In the genomic region with DNA sequence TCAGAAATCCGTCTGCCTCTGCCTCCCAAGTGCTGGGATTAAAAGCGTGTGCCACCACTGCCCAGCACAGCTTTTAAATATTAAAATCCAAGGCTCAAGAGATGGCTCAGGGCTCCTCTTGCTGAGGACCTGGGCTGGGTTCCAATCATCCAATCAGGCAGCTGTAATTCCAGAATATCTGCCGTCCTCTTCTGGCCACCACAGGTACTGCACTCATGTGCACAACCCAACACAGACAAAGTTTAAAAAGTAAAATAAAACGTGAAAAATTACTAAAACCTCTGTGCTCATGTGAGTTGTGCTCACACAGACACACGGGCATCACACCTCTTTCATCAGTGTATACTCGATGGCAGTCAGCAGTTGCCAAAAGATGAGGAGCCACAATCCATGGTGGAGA, we compare ENCODE assay signal across 14 mouse cellular contexts. TPM values are rescaled to one million over a fixed set of nuclear protein-coding genes. Genes with fewer than 3 reads are reported as not detected.
DNase-seq lines count a peak whose midpoint lies in the region; ATAC-seq and TF ChIP-seq lines count a peak whose summit lies in the region.
"Had no signal": no experiment of that assay in that cellular context is flagged by ENCODE, and none has a peak within 500 bp of the region (broad histone marks: within the 10 kb centered on the region; RNA-seq: fewer than 3 reads in every experiment).

No protein-coding gene starts in this region.

- WGBS in cerebellum, adult 2 months, result 73% methylated on average over 6 of the region's 6 CpGs

- H3K4me1 ChIP-seq in cerebellum, adult 2 months (ENCODE audit: control insufficient read depth, insufficient read depth, low read length), result peaks cover 38% of the 10 kb centered on the region
- H3K4me1 ChIP-seq in cortical plate, adult 2 months (ENCODE audit: control insufficient read depth, insufficient read depth, low read length), result peaks cover 6% of the 10 kb centered on the region

- no peak for DNase-seq in cerebellum, adult 2 months
- DNase-seq in cerebellum, postnatal 4 days (ENCODE audit: low spot score in 2 of 2), result no peak
- no peak for DNase-seq in left cerebral cortex, adult 2 months (ENCODE audit: extremely low spot score in 1 of 2, low spot score in 2 of 2)
- no peak for DNase-seq in left cerebral cortex, postnatal 10 days (ENCODE audit: extremely low spot score in 1 of 2, low spot score in 2 of 2)
- DNase-seq in adrenal gland, postnatal 4 days (ENCODE audit: low spot score in 2 of 2), result no peak
- no peak for DNase-seq in embryo, embryonic 10 days (ENCODE audit: low spot score)
- DNase-seq: cerebellum, adult 8-10 months; heart, adult 11 months had no signal

- H3K27ac ChIP-seq in cerebellum, adult 2 months (ENCODE audit: insufficient read depth, low read length), result no peak overlapping the region
- no peak overlapping the region for H3K27ac ChIP-seq in left cerebral cortex, adult 2 months
- H3K27ac ChIP-seq in cortical plate, adult 2 months (ENCODE audit: insufficient read depth, low read length), result no peak overlapping the region
- H3K27ac ChIP-seq: hindbrain, embryonic 14.5 days; limb, embryonic 12.5 days; midbrain, embryonic 12.5 days had no signal

- TF ChIP-seq POLR2A in cerebellum, adult 2 months (IDR thresholded peaks at IDR 0.05; ENCODE audit: borderline replicate concordance, insufficient read depth, low read length), result no peak
- TF ChIP-seq POLR2A in cortical plate, adult 2 months (IDR thresholded peaks at IDR 0.05; ENCODE audit: extremely low read depth, insufficient read depth, low read length), result no peak

- peak; percentile 46; the same call in 1 of the 2 replicates for TF ChIP-seq CTCF in cerebellum, adult 2 months (IDR thresholded peaks at IDR 0.05; ENCODE audit: borderline replicate concordance, insufficient read depth, low read depth, low read length)
- TF ChIP-seq CTCF in left cerebral cortex, adult 2 months (IDR thresholded peaks at IDR 0.05), result peak; percentile 59
- peak; percentile 36 for TF ChIP-seq CTCF in cortical plate, adult 2 months (IDR thresholded peaks at IDR 0.05; ENCODE audit: extremely low read depth, insufficient read depth, low read length)

- intact Hi-C loops in left cerebral cortex, adult 2 months (cut with DNase I), result no loop called here
- intact Hi-C loops in left cerebral cortex, postnatal 10 days (cut with DNase I), result loop anchor here (5.0 kb wide), 1 partner anchor 34 kb away; a partner anchor contains a TSS

- no peak overlapping the region for H3K4me3 ChIP-seq in cerebellum, adult 2 months (replicated peaks; ENCODE audit: insufficient read depth, low read depth, low read length)
- H3K4me3 ChIP-seq in left cerebral cortex, adult 2 months, result no peak overlapping the region
- no peak overlapping the region for H3K4me3 ChIP-seq in cortical plate, adult 2 months (ENCODE audit: insufficient read depth, low read length)
- H3K4me3 ChIP-seq: erythroblast, embryonic 14.5 days; limb, embryonic 12.5 days; midbrain, embryonic 12.5 days had no signal

- ATAC-seq in CD4-positive, CD25-positive, alpha-beta regulatory T cell, adult 4 months, result peak; percentile 39

- H3K27me3 ChIP-seq in cerebellum, adult 2 months (ENCODE audit: control insufficient read depth, insufficient read depth, low read length), result no peaks in the 10 kb centered on the region
- H3K27me3 ChIP-seq: limb, embryonic 12.5 days; midbrain, embryonic 12.5 days had no signal

RNA-seq across cellular contexts. Expression of a gene that starts 8.3 kb away (rescaled TPM):
- polyA plus RNA-seq in cerebellum, adult 2 months (2012; rRNA removed), result 105 and 107 TPM in 2 replicates
- 100 to 1,000 TPM; 106 to 110 TPM for total RNA-seq in left cerebral cortex, adult 2 months (2021)
- 100 to 1,000 TPM; 111 to 118 TPM for total RNA-seq in left cerebral cortex, postnatal 10 days (2021)
- 10 to 100 TPM; 28.5 to 42.5 TPM for polyA plus RNA-seq in CD4-positive, CD25-positive, alpha-beta regulatory T cell, adult 4 months (2017; shearing (Covaris generic))
- 147 and 154 TPM in 2 replicates for polyA plus RNA-seq in cortical plate, adult 2 months (2012; rRNA removed)
- total RNA-seq in adrenal gland, postnatal 4 days (2021), result 10 to 100 TPM; 74.2 to 74.4 TPM

RNA-seq across cellular contexts. Expression of a gene that starts 12.7 kb away (rescaled TPM):
- 1.3 and 1.4 TPM in 2 replicates for polyA plus RNA-seq in cerebellum, adult 2 months (2012; rRNA removed)
- 1 to 10 TPM; 1.3 to 2.8 TPM for total RNA-seq in left cerebral cortex, adult 2 months (2021)
- total RNA-seq in left cerebral cortex, postnatal 10 days (2021), result 1 to 10 TPM; 2.3 to 2.9 TPM
- 10 to 100 TPM; 28.5 to 31.9 TPM for polyA plus RNA-seq in CD4-positive, CD25-positive, alpha-beta regulatory T cell, adult 4 months (2017; shearing (Covaris generic))
- polyA plus RNA-seq in cortical plate, adult 2 months (2012; rRNA removed), result 3.4 and 3.9 TPM in 2 replicates
- 1 to 10 TPM in 1 of 2 experiments, under 1 TPM in 1; 0.67 to 1.2 TPM for total RNA-seq in adrenal gland, postnatal 4 days (2021)

RNA-seq across cellular contexts. Expression of a gene that starts 22.6 kb away (rescaled TPM):
- 1,117 and 1,168 TPM in 2 replicates for polyA plus RNA-seq in cerebellum, adult 2 months (2012; rRNA removed)
- 100 to 1,000 TPM; 637 to 727 TPM for total RNA-seq in left cerebral cortex, adult 2 months (2021)
- total RNA-seq in left cerebral cortex, postnatal 10 days (2021), result 100 to 1,000 TPM; 542 to 558 TPM
- polyA plus RNA-seq in CD4-positive, CD25-positive, alpha-beta regulatory T cell, adult 4 months (2017; shearing (Covaris generic)), result 100 to 1,000 TPM; 103 to 139 TPM
- 897 and 916 TPM in 2 replicates for polyA plus RNA-seq in cortical plate, adult 2 months (2012; rRNA removed)
- total RNA-seq in adrenal gland, postnatal 4 days (2021), result 100 to 1,000 TPM; 639 to 647 TPM

RNA-seq across cellular contexts. Expression of a gene that starts 36.8 kb away (rescaled TPM):
- 0.67 and 1.1 TPM in 2 replicates for polyA plus RNA-seq in cerebellum, adult 2 months (2012; rRNA removed)
- total RNA-seq in left cerebral cortex, adult 2 months (2021), result under 1 TPM; 0.56 to 0.70 TPM
- total RNA-seq in left cerebral cortex, postnatal 10 days (2021), result under 1 TPM; 0.18 to 0.28 TPM
- 10 to 100 TPM; 53.2 to 76.8 TPM for polyA plus RNA-seq in CD4-positive, CD25-positive, alpha-beta regulatory T cell, adult 4 months (2017; shearing (Covaris generic))
- polyA plus RNA-seq in cortical plate, adult 2 months (2012; rRNA removed), result 0.87 and 1.1 TPM in 2 replicates
- 1 to 10 TPM; 2.0 to 2.7 TPM for total RNA-seq in adrenal gland, postnatal 4 days (2021)

RNA-seq across cellular contexts. Expression of a gene that starts 37.6 kb away (rescaled TPM):
- polyA plus RNA-seq in cerebellum, adult 2 months (2012; rRNA removed), result 282 and 321 TPM in 2 replicates
- total RNA-seq in left cerebral cortex, adult 2 months (2021), result 10 to 100 TPM; 36.2 to 40.7 TPM
- total RNA-seq in left cerebral cortex, postnatal 10 days (2021), result 10 to 100 TPM; 20.9 to 22.4 TPM
- polyA plus RNA-seq in CD4-positive, CD25-positive, alpha-beta regulatory T cell, adult 4 months (2017; shearing (Covaris generic)), result under 1 TPM in 1 of 2 experiments, not detected in 1; 0.78 TPM
- 97.8 and 112 TPM in 2 replicates for polyA plus RNA-seq in cortical plate, adult 2 months (2012; rRNA removed)
- 10 to 100 TPM; 24.9 to 30.4 TPM for total RNA-seq in adrenal gland, postnatal 4 days (2021)
